Mouse (Mus musculus) forebrain, postnatal 0 days (tissue): ENCODE data around the gene Bahd1. TPM values are rescaled to one million over a fixed set of nuclear protein-coding genes. Genes with fewer than 3 reads are reported as not detected.

Experiments
- ATAC-seq: fragments of 200-750 bp; cut with Nextera tagmentation; 2 replicates; pipeline ENCODE4 v1.8.0; 2017; ENCODE audit warnings: mild to moderate bottlenecking, moderate library complexity
- DNase-seq: peaks from one replicate; pipeline ENCODE4 v3.0.0-alpha.2; 2015
- H3K27ac ChIP-seq: fragments of 300-500 bp; sonication (generic); 2 replicates; pipeline ENCODE4 v1.5.1; 2014; ENCODE audit warnings: low read depth, mild to moderate bottlenecking, antibody characterized with exemption, low read length, moderate library complexity, mixed read lengths
- H3K27me3 ChIP-seq: fragments of 300-500 bp; sonication (generic); 2 replicates; pipeline ENCODE4 v1.6.1; 2014; ENCODE audit warnings: mild to moderate bottlenecking, low read length, mixed read lengths; ENCODE audit not compliant: insufficient read depth
- H3K36me3 ChIP-seq: fragments of 300-500 bp; sonication (generic); 2 replicates; pipeline ENCODE4 v1.6.1; 2014; ENCODE audit warnings: mild to moderate bottlenecking, moderate library complexity; ENCODE audit not compliant: insufficient read depth
- H3K4me1 ChIP-seq: fragments of 300-500 bp; sonication (generic); 2 replicates; pipeline ENCODE4 v1.6.1; 2014; ENCODE audit warnings: antibody characterized with exemption; ENCODE audit not compliant: insufficient read depth
- H3K4me2 ChIP-seq: fragments of 300-500 bp; sonication (generic); 2 replicates; pipeline ENCODE4 v1.6.1; 2014; ENCODE audit warnings: low read depth, mild to moderate bottlenecking, moderate library complexity
- H3K4me3 ChIP-seq: fragments of 300-500 bp; sonication (generic); 2 replicates; pipeline ENCODE4 v1.5.1; 2014; ENCODE audit warnings: low read depth, low read length, mixed read lengths
- H3K9ac ChIP-seq: fragments of 300-500 bp; sonication (generic); 2 replicates; pipeline ENCODE4 v1.6.1; 2014; ENCODE audit warnings: mild to moderate bottlenecking
- H3K9me3 ChIP-seq: fragments of 300-500 bp; sonication (generic); 2 replicates; pipeline ENCODE4 v1.6.1; 2016; ENCODE audit warnings: low read length
- CTCF ChIP-seq: sonication (generic); IDR thresholded peaks from 2 replicates; pipeline ENCODE4 v1.5.1; 2016; ENCODE audit warnings: antibody characterized with exemption, control low read depth, low read depth
- WGBS: fragments of 180-500 bp; shearing (Covaris S2); extraction: QIAGEN DNeasy Blood & Tissue Kit; methylation state at CpG from one replicate; pipeline ENCODE4 v1.1.7; 2014; 5-methylcytosine and 5-hydroxymethylcytosine counted together
- polyA plus RNA-seq: library from polyadenylated mRNA; unstranded; fragments of >200 nt; fragmentation: Nextera tagmentation; extraction: Ambion mirVana; gene quantifications from 2 replicates; pipeline ENCODE4 v1.2.1, GENCODE M21; 2015
- total RNA-seq: library from RNA; depleted of rRNA; stranded (reverse); fragments of >200 nt; gene quantifications from 2 replicates; pipeline ENCODE4 v1.2.3, GENCODE M21; 2014

Gene Bahd1
- total and polyA plus RNA-seq, 2 experiments from 2014 or later, result 5.1 to 19.9 TPM

GRCm38 (mm10) chr2:118887845-118888548 lies 12.2 kb upstream of the Bahd1 start:
- no peak for TF ChIP-seq CTCF
- H3K36me3 ChIP-seq, result no peaks in the 10 kb centered on the region
- H3K27ac ChIP-seq, result no peak overlapping the region
- H3K9me3 ChIP-seq, result no peaks in the 10 kb centered on the region
- no peaks in the 10 kb centered on the region; the same call in 1 of the 2 replicates for H3K27me3 ChIP-seq
- H3K4me1 ChIP-seq, result no peaks in the 10 kb centered on the region
- 26% methylated on average over 14 of the region's 14 CpGs for WGBS
- ATAC-seq (no peak), DNase-seq (no peak)
- H3K9ac ChIP-seq, result 0 out of 2 replicates have a peak overlapping the region, but pooled peaks have one; percentile 10
- H3K4me2 ChIP-seq, result peak overlapping the region; percentile 37
- no peak overlapping the region for H3K4me3 ChIP-seq

DNA sequence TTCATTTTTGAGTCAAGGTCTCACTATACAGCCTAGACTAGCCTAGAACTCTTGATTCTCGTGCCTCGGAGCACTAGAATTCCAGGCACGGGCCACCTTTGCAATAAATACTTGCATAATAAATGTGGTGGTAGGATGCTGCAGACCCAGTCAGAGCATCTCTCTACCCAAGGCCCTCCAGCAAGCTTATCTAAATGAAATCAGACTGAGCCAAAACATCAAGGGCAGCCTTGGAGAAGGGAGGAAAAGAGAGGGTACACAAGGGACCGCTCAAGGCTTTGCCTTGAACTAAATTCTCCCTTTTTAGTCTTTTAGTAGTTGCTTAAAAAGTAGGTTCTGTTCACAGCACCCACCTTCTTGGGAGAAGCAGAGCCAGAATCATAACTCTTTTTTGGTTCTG lies 9.0 kb upstream of the Bahd1 start:
- 91% methylated on average over 4 of the region's 4 CpGs for WGBS
- TF ChIP-seq CTCF, result no peak
- DNase-seq (no peak), ATAC-seq (no peak)
- Histone ChIP-seq H3K9ac (no peak overlapping the region), H3K9me3 (no peaks in the 10 kb centered on the region), H3K4me3 (no peak overlapping the region), H3K27me3 (peaks cover 17% of the 10 kb centered on the region), H3K36me3 (no peaks in the 10 kb centered on the region), H3K27ac (no peak overlapping the region), H3K4me1 (no peaks in the 10 kb centered on the region), H3K4me2 (no peak overlapping the region)

GRCm38 (mm10) chr2:118895990-118896913 lies 3.9 kb upstream of the Bahd1 start:
- H3K27me3 ChIP-seq, result peaks cover 57% of the 10 kb centered on the region
- no peaks in the 10 kb centered on the region for H3K36me3 ChIP-seq
- TF ChIP-seq CTCF, result no peak
- no peak overlapping the region for H3K27ac ChIP-seq
- peak overlapping the region; percentile 90 for H3K4me2 ChIP-seq
- H3K4me1 ChIP-seq, result peaks cover 22% of the 10 kb centered on the region
- ATAC-seq (no peak), DNase-seq (peak; percentile 44)
- WGBS, result 2% methylated on average over 37 of the region's 38 CpGs
- H3K9ac ChIP-seq, result peak overlapping the region; percentile 40; the same call in 1 of the 2 replicates
- peak overlapping the region; percentile 42 for H3K4me3 ChIP-seq
- H3K9me3 ChIP-seq, result no peaks in the 10 kb centered on the region

DNA sequence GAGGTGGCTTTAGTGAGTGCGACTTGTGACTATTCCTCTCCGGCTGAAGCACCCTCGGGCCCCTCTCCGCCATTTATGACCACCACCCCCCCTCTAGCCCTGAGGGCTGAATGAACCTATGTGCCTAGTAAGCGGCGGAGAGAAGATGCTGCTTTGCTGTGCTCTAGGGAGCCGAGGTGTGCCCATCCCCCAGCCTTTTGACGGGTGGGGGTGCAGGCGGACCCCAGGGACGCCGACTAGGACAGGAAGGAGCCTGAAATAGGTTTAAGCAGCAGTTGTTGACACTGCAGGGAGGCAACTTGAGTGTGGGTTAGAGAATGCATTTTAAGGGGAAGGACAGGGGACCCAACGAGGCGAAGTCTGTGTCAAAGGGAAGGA lies 3.3 kb upstream of the Bahd1 start:
- Histone ChIP-seq H3K4me3 (peak overlapping the region; percentile 42), H3K36me3 (no peaks in the 10 kb centered on the region), H3K9ac (peak overlapping the region; percentile 40), H3K27ac (no peak overlapping the region), H3K4me2 (peak overlapping the region; percentile 90), H3K4me1 (peaks cover 22% of the 10 kb centered on the region), H3K27me3 (peaks cover 57% of the 10 kb centered on the region), H3K9me3 (no peaks in the 10 kb centered on the region)
- ATAC-seq (no peak), DNase-seq (peak; percentile 23)
- no peak for TF ChIP-seq CTCF
- WGBS, result 2% methylated on average over 13 of the region's 13 CpGs

DNA sequence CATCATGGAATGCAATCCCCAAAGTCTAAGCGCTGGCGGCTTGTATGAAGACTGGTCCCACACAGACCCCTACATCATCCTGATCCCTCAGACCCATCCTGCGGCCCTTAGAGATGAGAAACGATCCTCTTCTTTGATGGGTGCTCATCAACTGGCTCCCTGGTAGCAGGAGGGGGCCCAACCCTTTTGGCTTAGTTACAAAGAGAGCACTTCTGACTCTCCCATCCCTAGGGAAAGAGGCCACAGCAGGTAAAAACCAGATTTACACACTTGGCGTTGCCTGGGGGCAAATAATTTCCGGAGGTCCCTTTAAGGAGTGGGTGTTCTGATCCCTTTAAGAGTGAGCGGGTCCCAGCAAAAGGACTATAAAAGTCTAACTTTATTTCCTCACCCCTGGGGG lies 2.8 kb upstream of the Bahd1 start:
- no peak overlapping the region for H3K27ac ChIP-seq
- peaks cover 22% of the 10 kb centered on the region for H3K4me1 ChIP-seq
- no peaks in the 10 kb centered on the region for H3K9me3 ChIP-seq
- no peak for TF ChIP-seq CTCF
- H3K36me3 ChIP-seq, result no peaks in the 10 kb centered on the region
- peak overlapping the region; percentile 90 for H3K4me2 ChIP-seq
- DNase-seq, result no peak
- H3K9ac ChIP-seq, result peak overlapping the region; percentile 40; the same call in 1 of the 2 replicates
- WGBS, result 3% methylated on average over 7 of the region's 7 CpGs
- no peak for ATAC-seq
- peaks cover 57% of the 10 kb centered on the region for H3K27me3 ChIP-seq
- peak overlapping the region; percentile 42 for H3K4me3 ChIP-seq

GRCm38 (mm10) chr2:118897808-118898207 lies 2.4 kb upstream of the Bahd1 start:
- ATAC-seq (no peak), DNase-seq (no peak)
- Histone ChIP-seq H3K27ac (no peak overlapping the region), H3K36me3 (no peaks in the 10 kb centered on the region), H3K4me1 (peaks cover 22% of the 10 kb centered on the region), H3K27me3 (peaks cover 57% of the 10 kb centered on the region), H3K9ac (no peak overlapping the region), H3K4me3 (no peak overlapping the region), H3K9me3 (no peaks in the 10 kb centered on the region), H3K4me2 (no peak overlapping the region)
- TF ChIP-seq CTCF, result no peak
- 4% methylated on average over 11 of the region's 11 CpGs for WGBS

GRCm38 (mm10) chr2:118898771-118899170 lies 1.4 kb upstream of the Bahd1 start:
- H3K36me3 ChIP-seq, result no peaks in the 10 kb centered on the region

More at GRCm38 (mm10) chr2:118898771-118899170, 1.4 kb upstream of the Bahd1 start:
- DNase-seq (no peak), ATAC-seq (no peak)
- Histone ChIP-seq H3K4me3 (no peak overlapping the region), H3K9me3 (no peaks in the 10 kb centered on the region), H3K27me3 (peaks cover 55% of the 10 kb centered on the region), H3K27ac (no peak overlapping the region), H3K4me1 (peaks cover 26% of the 10 kb centered on the region), H3K9ac (no peak overlapping the region), H3K4me2 (no peak overlapping the region)
- 10% methylated on average over 4 of the region's 4 CpGs for WGBS
- TF ChIP-seq CTCF, result no peak
